Mouse (Mus musculus) activated CD4-positive, CD25-positive, alpha-beta regulatory T cell (primary cell): ENCODE results near the gene Rnf224. TPM values are rescaled to one million over a fixed set of nuclear protein-coding genes. Genes with fewer than 3 reads are reported as not detected.

Experiments
- polyA plus RNA-seq, 2 experiments: library from polyadenylated mRNA; unstranded; fragments of 100-300 nt; shearing (Covaris generic); gene quantifications; one replicate each; pipeline ENCODE4 v1.2.1; 2017

The Rnf224 gene
- polyA plus RNA-seq = under 1 TPM in 1 of 2 experiments, not detected in 1; 0.14 TPM

DNA sequence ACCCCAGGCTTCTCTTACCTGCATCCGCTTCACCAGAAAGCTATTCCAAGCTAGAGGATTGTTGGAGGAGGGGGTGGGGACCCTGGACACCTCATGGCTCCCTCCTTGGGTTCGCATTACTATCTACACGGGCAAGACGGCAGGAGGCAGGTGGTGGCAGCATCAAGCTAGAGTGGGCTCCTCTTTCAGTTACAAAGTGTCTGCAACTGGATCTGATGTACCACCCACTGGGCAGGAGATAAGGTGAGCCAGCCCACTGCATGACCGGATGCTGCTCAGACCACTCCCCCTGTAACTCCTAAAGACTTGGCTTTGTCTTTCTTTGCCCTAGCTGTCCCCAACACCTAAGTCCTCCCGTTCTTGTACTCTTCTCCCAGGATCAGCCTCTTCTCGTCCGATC lies at the start of gene Rnf224:
Gene Rnf224, minus strand, starts transcription at position 174 of the 400 bp plus-strand sequence.

DNA sequence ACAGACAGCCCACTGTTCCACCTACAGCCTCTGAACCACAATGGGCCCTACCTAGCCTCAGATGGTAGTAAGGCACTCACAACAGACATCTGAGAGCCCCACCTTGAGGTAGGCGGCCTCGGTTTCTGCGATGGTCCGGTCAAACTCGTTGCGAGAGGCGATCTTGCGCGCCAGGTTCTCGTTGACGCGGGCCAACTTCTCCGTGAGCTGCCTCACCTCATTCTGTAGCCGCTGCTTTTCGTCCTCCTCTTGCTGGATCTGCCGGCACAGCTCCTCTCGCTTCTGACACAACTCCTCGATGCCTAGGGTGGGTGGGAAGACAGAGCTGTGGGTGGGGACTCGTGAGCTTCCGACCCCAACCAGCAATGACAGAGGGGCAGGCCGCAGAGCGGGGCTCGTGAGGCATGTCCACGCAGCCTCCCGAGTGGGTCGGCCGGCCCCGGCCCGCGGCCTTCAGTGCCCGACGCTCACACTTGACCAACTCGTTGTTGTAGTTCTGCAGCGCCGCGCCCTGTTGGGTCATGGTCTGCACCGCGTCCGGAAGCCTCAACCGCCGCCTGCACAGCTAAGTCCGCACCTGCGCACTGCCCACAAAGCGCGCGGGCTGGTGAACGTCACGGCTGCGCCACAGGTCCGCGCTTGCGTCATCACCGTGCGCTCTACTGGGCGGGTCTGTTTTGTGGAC lies 35.4 kb upstream of the Rnf224 start, which contains the start of the genes Ssna1 and Anapc2:
Gene Ssna1, minus strand, starts transcription at position 612 of the 685 bp plus-strand sequence.
Gene Anapc2, plus strand, starts transcription at position 652 of the 685 bp plus-strand sequence.

DNA sequence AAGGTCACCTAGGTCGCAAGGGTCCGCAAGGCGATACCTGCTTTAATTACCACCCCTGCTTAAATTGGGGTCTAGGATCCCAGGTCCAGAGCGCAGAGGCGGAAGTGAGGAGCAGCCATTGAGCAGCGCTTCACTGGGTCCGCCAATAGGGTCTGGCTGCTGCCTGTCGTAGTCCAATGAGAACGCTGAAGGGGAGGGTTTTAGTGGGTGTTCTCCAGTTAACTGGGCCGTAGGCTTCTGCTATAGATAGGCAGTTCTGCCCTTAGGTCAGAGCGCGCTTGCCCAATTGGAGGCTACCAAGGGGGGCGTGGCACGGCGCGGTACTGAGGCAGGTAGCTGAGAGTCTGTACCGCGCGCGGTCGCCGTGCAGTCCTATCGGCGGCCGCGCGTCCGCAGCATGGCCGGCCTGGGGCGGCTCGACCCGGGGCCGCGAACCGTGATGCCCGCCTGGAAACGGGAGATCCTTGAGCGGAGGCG lies 25.7 kb upstream of the Rnf224 start, which contains the start of gene Tprn:
Gene Tprn, plus strand, starts transcription at position 328 of the 477 bp plus-strand sequence.

GRCm38 (mm10) chr2:25255284-25255779 lies 18.7 kb upstream of the Rnf224 start, which contains the start of gene Tmem203:
TSS of gene Tmem203 (plus strand) at chr2:25255439.

DNA sequence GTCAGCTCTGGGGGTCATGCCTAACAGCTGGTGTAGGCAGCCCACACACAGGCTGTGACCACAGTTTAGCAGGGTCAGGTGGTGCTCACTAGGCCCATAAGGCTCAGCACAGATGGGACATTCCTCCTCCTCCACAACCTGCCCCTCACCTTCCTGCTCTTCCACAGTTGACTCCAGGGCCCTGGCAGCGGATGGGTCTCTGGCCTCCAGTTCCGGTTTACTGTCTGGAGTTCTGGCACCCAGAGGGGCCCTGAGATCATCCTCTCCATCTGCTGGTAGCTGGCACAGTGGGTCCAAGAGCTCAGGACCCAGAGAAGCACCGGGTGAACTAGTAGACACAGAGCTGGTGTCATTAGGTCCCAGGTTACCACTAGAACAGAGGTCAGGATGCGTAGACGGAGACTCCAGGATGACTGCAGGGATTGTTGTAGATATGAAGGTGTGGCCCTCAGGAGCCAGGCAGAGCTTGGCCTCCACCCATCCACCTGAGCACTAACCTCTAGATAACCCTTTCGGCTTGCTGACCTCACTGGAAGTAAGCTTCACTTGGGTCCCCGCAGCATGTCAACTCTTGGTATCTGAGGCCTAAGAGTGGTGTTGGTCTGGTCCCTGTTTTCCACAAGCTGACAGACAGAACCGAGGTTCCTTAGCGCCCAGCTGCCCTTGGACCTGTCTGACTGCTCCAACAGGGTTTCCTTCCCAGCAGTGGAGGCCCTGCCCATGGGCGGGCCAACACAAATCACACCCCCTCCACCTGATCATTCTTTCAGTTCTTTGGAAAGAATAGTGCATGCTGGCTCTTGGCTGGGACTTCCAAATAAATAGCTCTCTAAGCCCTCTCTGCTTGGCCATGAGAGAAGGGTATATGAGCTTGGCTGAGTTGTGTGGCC lies 9.8 kb upstream of the Rnf224 start, which contains the start of gene AL732309.1:
Gene AL732309.1, minus strand, starts transcription at position 681 of the 890 bp plus-strand sequence.

DNA sequence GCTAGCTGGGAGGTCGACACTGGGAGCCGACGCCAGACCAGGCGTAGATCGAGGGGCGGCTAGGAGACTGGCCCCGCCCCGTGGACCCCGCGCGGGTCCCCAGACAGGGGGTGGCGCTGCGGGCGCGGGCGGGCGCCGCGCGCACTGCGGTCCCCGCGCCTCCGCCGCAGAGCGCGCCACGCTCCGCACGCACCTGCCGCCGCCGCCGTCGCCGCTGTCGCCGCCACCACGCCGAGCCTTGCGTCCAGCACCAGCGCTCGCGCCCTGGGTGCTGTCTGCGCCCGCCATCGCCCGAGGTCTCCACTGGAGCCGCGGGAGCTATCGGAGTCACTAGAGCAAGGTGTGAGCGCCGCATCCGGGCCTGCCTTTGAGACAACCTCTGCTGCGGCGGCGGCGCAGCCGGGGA lies 5.5 kb upstream of the Rnf224 start, which contains the start of the genes Rnf208 and Cysrt1:
Gene Rnf208, plus strand, starts transcription at position 155 of the 406 bp plus-strand sequence.
Gene Cysrt1, minus strand, starts transcription at position 352 of the 406 bp plus-strand sequence.

DNA sequence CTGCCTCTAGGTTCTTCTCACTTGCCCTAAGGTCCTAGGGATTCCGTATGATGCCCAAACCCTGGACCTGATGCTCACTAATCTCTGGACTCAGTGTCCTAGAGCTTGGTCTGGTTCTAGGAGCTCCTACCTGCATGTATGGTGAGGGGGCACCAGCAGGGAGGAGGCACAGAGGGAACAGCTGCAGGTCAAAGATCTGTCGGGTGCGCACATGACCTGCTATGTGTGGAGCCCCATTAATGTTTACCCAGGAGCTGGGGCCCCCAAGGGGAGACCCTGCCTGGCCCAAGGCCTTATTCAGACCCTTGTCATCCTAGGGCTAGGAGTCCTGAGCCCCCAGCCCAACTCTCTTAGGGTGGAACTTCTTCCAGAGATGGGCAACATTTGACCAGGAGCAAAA lies 2.5 kb downstream of the Rnf224 start, which contains the start of gene Slc34a3:
Gene Slc34a3, minus strand, starts transcription at position 315 of the 400 bp plus-strand sequence.

GRCm38 (mm10) chr2:25224492-25224765 lies 12.2 kb downstream of the Rnf224 start, which contains the start of gene Tubb4b:
TSS of gene Tubb4b (minus strand) at chr2:25224702.

DNA sequence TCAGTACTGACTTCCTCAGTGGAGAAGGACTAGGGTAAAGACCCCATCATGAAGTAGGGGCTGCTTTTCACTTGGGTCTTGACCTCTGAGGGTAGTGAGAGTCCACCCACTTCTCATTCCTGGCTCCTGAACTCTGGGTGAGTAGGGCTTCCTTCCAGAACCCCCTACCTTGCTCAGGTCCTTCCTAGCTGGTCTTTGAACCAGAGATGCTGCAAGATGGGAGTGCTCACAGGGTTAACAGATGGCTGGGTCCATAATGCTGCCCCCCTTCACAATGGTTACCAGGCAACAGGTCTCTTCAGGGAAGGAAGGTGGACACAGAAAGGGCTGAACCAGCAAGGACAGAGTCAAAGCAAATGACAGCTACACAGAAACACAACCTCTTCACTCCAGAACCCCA lies 18.1 kb downstream of the Rnf224 start, which contains the start of gene Fam166a:
Gene Fam166a, plus strand, starts transcription at position 301 of the 400 bp plus-strand sequence.

DNA sequence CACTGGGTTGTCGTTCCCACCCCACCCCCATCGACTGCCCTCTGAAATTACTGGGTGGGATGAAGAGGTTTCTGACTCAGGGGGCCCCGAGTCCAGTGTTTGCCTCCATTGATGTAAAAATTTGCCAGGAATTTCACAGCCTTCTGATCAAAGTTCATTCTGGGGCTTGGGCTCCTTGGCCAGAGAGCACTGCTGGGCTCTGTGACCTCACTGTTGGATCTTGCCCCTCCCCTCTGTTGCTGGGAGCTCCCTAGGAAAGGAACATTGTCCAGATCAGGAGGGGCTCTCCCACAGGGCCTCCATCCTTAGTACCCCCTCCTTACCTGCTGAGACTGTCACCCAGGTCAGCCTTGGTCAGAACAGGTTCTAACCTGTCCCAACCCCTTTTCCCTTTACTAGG lies 22.1 kb downstream of the Rnf224 start, which contains the start of gene Stpg3:
Gene Stpg3, minus strand, starts transcription at position 194 of the 400 bp plus-strand sequence.

DNA sequence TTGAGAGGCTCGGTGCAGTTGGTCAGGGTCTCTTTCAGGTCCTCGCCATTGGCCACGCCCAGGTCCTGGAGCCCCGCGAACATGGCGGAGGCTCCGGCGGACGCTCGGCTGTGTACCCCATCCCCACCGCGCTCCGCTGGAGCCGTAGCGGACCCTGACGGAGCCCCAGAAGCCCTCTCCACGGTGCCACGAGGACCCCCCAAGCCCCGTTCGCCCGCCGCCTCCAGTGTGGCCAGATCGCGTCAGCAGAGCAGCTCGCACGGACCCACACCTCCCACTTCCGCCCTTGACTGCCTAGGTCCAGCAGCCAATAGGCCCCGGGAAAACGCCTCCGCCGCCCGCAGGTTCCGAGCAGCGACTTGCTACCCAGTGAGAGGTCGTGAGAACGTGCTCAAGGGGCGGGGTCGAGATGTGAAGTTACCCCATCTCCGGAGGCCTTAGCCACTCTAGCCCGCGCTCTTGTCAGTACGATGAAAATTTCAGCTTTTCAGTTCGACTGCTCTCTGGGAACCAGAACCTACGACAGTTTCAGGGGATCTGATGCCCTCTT lies 25.4 kb downstream of the Rnf224 start, which contains the start of gene Nelfb:
Gene Nelfb, minus strand, starts transcription at position 369 of the 550 bp plus-strand sequence.

DNA sequence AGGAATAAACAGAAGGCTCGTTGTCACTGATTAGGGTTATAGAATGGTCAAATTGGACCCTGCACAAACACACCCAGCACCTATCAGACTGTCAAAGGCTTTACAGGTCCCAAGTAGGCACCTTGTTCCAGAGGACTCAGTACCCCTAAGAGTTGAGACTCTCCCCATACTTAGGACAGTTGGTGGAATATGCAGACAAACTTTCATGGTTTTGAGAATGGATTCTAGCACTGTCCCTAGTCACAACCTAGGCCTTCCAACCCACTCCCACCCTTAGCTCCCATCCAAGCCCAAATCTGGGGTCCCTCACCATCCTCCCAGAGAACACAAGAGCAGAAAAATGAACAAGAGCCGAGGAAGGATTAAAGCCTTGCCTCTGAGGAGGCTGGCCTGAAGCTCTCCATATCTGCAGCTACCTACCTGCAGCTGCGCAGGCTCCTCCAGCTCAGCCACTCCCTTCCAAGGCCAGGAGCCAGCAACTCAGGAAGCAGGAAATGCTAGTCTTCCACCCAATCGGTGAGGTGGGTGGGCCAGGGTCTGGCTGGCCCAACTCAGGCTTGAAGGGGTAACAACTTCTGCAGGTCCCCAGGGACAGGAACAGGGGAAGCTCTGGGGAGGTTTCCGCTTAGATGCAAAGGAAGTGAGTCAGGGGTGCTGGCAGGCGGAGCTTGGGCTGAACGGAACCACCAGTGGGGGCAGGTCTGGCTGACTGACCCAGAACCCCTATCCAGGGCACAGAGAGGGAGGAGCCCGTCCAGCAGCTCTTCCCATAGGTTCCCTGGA lies 40.2 kb downstream of the Rnf224 start, which contains the start of gene Tor4a:
Gene Tor4a, minus strand, starts transcription at position 715 of the 783 bp plus-strand sequence.

Other genes starting within 250 kb of the Rnf224 start
- gene Nsmf, start 182.4 kb downstream of the Rnf224 start, polyA plus RNA-seq = 10 to 100 TPM; 31.8 to 38.7 TPM
- gene Entpd8, start 156.5 kb downstream of the Rnf224 start, polyA plus RNA-seq = not detected
- 1 to 10 TPM; 1.3 to 1.4 TPM for gene Noxa1, start 141.6 kb downstream of the Rnf224 start, polyA plus RNA-seq
- 1 to 10 TPM; 3.6 to 4.7 TPM for gene Nrarp, start 56.0 kb downstream of the Rnf224 start, polyA plus RNA-seq
- 100 to 1,000 TPM in 1 of 2 experiments, 10 to 100 TPM in 1; 82.2 to 121 TPM for gene Tor4a, start 39.9 kb downstream of the Rnf224 start, polyA plus RNA-seq
- 100 to 1,000 TPM; 104 to 121 TPM for gene Nelfb, start 25.3 kb downstream of the Rnf224 start, polyA plus RNA-seq
- not detected for gene Stpg3, start 22.1 kb downstream of the Rnf224 start, polyA plus RNA-seq
- gene Fam166a, start 18.0 kb downstream of the Rnf224 start, polyA plus RNA-seq = under 1 TPM in 1 of 2 experiments, not detected in 1; 0.44 TPM
- 100 to 1,000 TPM; 153 to 167 TPM for gene Tubb4b, start 12.1 kb downstream of the Rnf224 start, polyA plus RNA-seq
- gene Slc34a3, start 2.4 kb downstream of the Rnf224 start, polyA plus RNA-seq = under 1 TPM in 1 of 2 experiments, not detected in 1; 0.07 TPM
- gene Rnf208, start 5.5 kb upstream of the Rnf224 start, polyA plus RNA-seq = 1 to 10 TPM; 1.2 to 4.3 TPM
- not detected for gene Cysrt1, start 5.7 kb upstream of the Rnf224 start, polyA plus RNA-seq
- 1 to 10 TPM; 2.1 to 9.4 TPM for gene AL732309.1, start 10.1 kb upstream of the Rnf224 start, polyA plus RNA-seq
- 10 to 100 TPM; 31.0 to 41.1 TPM for gene Tmem203, start 18.7 kb upstream of the Rnf224 start, polyA plus RNA-seq
- 10 to 100 TPM; 10.9 to 12.4 TPM for gene Tprn, start 25.8 kb upstream of the Rnf224 start, polyA plus RNA-seq
- gene Ssna1, start 35.7 kb upstream of the Rnf224 start, polyA plus RNA-seq = 100 to 1,000 TPM; 140 TPM
- 10 to 100 TPM; 78.1 to 84.1 TPM for gene Anapc2, start 35.7 kb upstream of the Rnf224 start, polyA plus RNA-seq
- not detected for gene Tmem210, start 51.4 kb upstream of the Rnf224 start, polyA plus RNA-seq
- not detected for gene Lrrc26, start 53.1 kb upstream of the Rnf224 start, polyA plus RNA-seq
- gene Grin1, start 82.4 kb upstream of the Rnf224 start, polyA plus RNA-seq = under 1 TPM; 0.10 to 0.39 TPM
- gene Man1b1, start 95.6 kb upstream of the Rnf224 start, polyA plus RNA-seq = 10 to 100 TPM; 17.2 to 17.6 TPM
- gene Dpp7, start 119.6 kb upstream of the Rnf224 start, polyA plus RNA-seq = 10 to 100 TPM; 13.0 to 16.1 TPM
- gene Uap1l1, start 128.9 kb upstream of the Rnf224 start, polyA plus RNA-seq = 10 to 100 TPM; 50.7 to 71.9 TPM
- gene Sapcd2, start 135.5 kb upstream of the Rnf224 start, polyA plus RNA-seq = 1 to 10 TPM; 4.3 to 6.6 TPM
- under 1 TPM in 1 of 2 experiments, not detected in 1; 0.17 TPM for gene Entpd2, start 159.1 kb upstream of the Rnf224 start, polyA plus RNA-seq
- gene Npdc1, start 162.6 kb upstream of the Rnf224 start, polyA plus RNA-seq = 1 to 10 TPM; 1.1 to 4.0 TPM
- 10 to 100 TPM; 13.1 to 35.9 TPM for gene Fut7, start 186.5 kb upstream of the Rnf224 start, polyA plus RNA-seq
- gene Abca2, start 191.9 kb upstream of the Rnf224 start, polyA plus RNA-seq = 10 to 100 TPM; 20.5 to 67.6 TPM
- 1 to 10 TPM; 1.1 to 2.4 TPM for gene Clic3, start 220.1 kb upstream of the Rnf224 start, polyA plus RNA-seq
- gene Paxx, start 224.3 kb upstream of the Rnf224 start, polyA plus RNA-seq = 100 to 1,000 TPM in 1 of 2 experiments, 10 to 100 TPM in 1; 95.9 to 106 TPM
- under 1 TPM in 1 of 2 experiments, not detected in 1; 0.63 TPM for gene Ptgds, start 233.3 kb upstream of the Rnf224 start, polyA plus RNA-seq